In genomic region chr2:158591286-158591685, GRCm38 (mm10) we compare ENCODE assay signal across 17 mouse cellular contexts. TPM values are rescaled to one million over a fixed set of nuclear protein-coding genes. Genes with fewer than 3 reads are reported as not detected.
A peak's percentile ranks its signal among the peaks of the same experiment; 100 is the strongest.
DNase-seq lines count a peak whose midpoint lies in the region; ATAC-seq and TF ChIP-seq lines count a peak whose summit lies in the region.
"Had no signal": no experiment of that assay in that cellular context is flagged by ENCODE, and none has a peak within 500 bp of the region (broad histone marks: within the 10 kb centered on the region; RNA-seq: fewer than 3 reads in every experiment).

No protein-coding gene starts in this region.

- no peak for ATAC-seq in neural tube, embryonic 15.5 days (ENCODE audit: low FRiP score)
- ATAC-seq in embryonic facial prominence, embryonic 14.5 days (ENCODE audit: low read depth), result peak; percentile 41; the same call in 1 of the 2 replicates
- ATAC-seq in hindbrain, postnatal 0 days, result peak; percentile 41; the same call in 1 of the 2 replicates
- no peak for ATAC-seq in kidney, embryonic 14.5 days (ENCODE audit: low FRiP score, low TSS enrichment)

- no peak overlapping the region; the same call in 1 of the 2 replicates for H3K27ac ChIP-seq in neural tube, embryonic 15.5 days (replicated peaks)
- no peak overlapping the region for H3K27ac ChIP-seq in embryonic facial prominence, embryonic 14.5 days (replicated peaks; ENCODE audit: low read depth, low read length)
- no peak overlapping the region for H3K27ac ChIP-seq in hindbrain, postnatal 0 days
- H3K27ac ChIP-seq in kidney, embryonic 14.5 days (ENCODE audit: low read depth, low read length), result no peak overlapping the region
- H3K27ac ChIP-seq: embryonic facial prominence, embryonic 13.5 days; layer of hippocampus, adult 2 months; liver, embryonic 14.5 days had no signal

- H3K4me2 ChIP-seq in neural tube, embryonic 15.5 days, result no peak overlapping the region
- no peak overlapping the region for H3K4me2 ChIP-seq in embryonic facial prominence, embryonic 14.5 days (ENCODE audit: low read depth, low read length)
- no peak overlapping the region for H3K4me2 ChIP-seq in hindbrain, postnatal 0 days (ENCODE audit: low read depth, low read length)
- H3K4me2 ChIP-seq in kidney, embryonic 14.5 days (replicated peaks; ENCODE audit: low read depth, low read length), result no peak overlapping the region
- H3K4me2 ChIP-seq: embryonic facial prominence, embryonic 13.5 days had no signal

- no peaks in the 10 kb centered on the region for H3K36me3 ChIP-seq in neural tube, embryonic 15.5 days
- H3K36me3 ChIP-seq in embryonic facial prominence, embryonic 14.5 days (ENCODE audit: control insufficient read depth, insufficient read depth, low read length), result no peaks in the 10 kb centered on the region
- no peaks in the 10 kb centered on the region for H3K36me3 ChIP-seq in hindbrain, postnatal 0 days (ENCODE audit: insufficient read depth, low read length)
- H3K36me3 ChIP-seq in kidney, embryonic 14.5 days (ENCODE audit: control insufficient read depth, insufficient read depth, low read length), result no peaks in the 10 kb centered on the region
- H3K36me3 ChIP-seq: embryonic facial prominence, embryonic 13.5 days had no signal

- no peaks in the 10 kb centered on the region for H3K9me3 ChIP-seq in neural tube, embryonic 15.5 days (replicated peaks)
- H3K9me3 ChIP-seq in embryonic facial prominence, embryonic 14.5 days (ENCODE audit: control insufficient read depth, low read length), result no peaks in the 10 kb centered on the region
- H3K9me3 ChIP-seq in hindbrain, postnatal 0 days (ENCODE audit: low read length), result no peaks in the 10 kb centered on the region
- H3K9me3 ChIP-seq in kidney, embryonic 14.5 days (ENCODE audit: control insufficient read depth, low read length), result no peaks in the 10 kb centered on the region
- H3K9me3 ChIP-seq: embryonic facial prominence, embryonic 13.5 days had no signal

- no peak for TF ChIP-seq CTCF in hindbrain, postnatal 0 days (IDR thresholded peaks at IDR 0.05; ENCODE audit: low read depth)

- 0 out of 2 replicates have a peak, but pooled peaks cover 2% of the 10 kb centered on the region for H3K27me3 ChIP-seq in neural tube, embryonic 15.5 days (replicated peaks)
- peaks cover 8% of the 10 kb centered on the region; the same call in 1 of the 2 replicates for H3K27me3 ChIP-seq in embryonic facial prominence, embryonic 14.5 days (replicated peaks; ENCODE audit: control insufficient read depth, insufficient read depth, low read length)
- H3K27me3 ChIP-seq in hindbrain, postnatal 0 days (ENCODE audit: insufficient read depth, low read length), result peaks cover 2% of the 10 kb centered on the region; the same call in 1 of the 2 replicates
- H3K27me3 ChIP-seq in kidney, embryonic 14.5 days (ENCODE audit: control insufficient read depth, insufficient read depth, low read length), result peaks cover 4% of the 10 kb centered on the region

- peak; percentile 46 for DNase-seq in neural tube, embryonic 10.5 days (ENCODE audit: extremely low spot score, low spot score)
- DNase-seq in embryonic facial prominence, embryonic 14.5 days (ENCODE audit: low spot score), result no peak
- peak; percentile 57 for DNase-seq in hindbrain, postnatal 0 days (ENCODE audit: low spot score)
- DNase-seq in retina, embryonic 14.5 days (ENCODE audit: low spot score), result peak; percentile 62
- DNase-seq in T-cell, adult 2 months (ENCODE audit: low spot score), result no peak
- no peak for DNase-seq in gastrocnemius, postnatal 4 days (ENCODE audit: low spot score in 2 of 2)
- DNase-seq: cerebellum, adult 18-20 months; heart, postnatal 4 days; kidney, adult 9 months; lung, postnatal 36 days; thymus, adult 2 months had no signal

- 29% methylated on average over 5 of the region's 5 CpGs for WGBS in neural tube, embryonic 15.5 days
- 28% methylated on average over 5 of the region's 5 CpGs for WGBS in embryonic facial prominence, embryonic 14.5 days
- WGBS in hindbrain, postnatal 0 days, result 40% methylated on average over 5 of the region's 5 CpGs
- WGBS in kidney, embryonic 14.5 days, result 33% methylated on average over 5 of the region's 5 CpGs

- no peak overlapping the region for H3K4me3 ChIP-seq in neural tube, embryonic 15.5 days (replicated peaks)
- H3K4me3 ChIP-seq in embryonic facial prominence, embryonic 14.5 days (ENCODE audit: low read depth, low read length), result no peak overlapping the region
- no peak overlapping the region for H3K4me3 ChIP-seq in hindbrain, postnatal 0 days (ENCODE audit: low read length)
- no peak overlapping the region for H3K4me3 ChIP-seq in kidney, embryonic 14.5 days (ENCODE audit: low read length)
- H3K4me3 ChIP-seq: embryonic facial prominence, embryonic 13.5 days; layer of hippocampus, adult 2 months had no signal

- peaks cover 44% of the 10 kb centered on the region for H3K4me1 ChIP-seq in neural tube, embryonic 15.5 days
- no peaks in the 10 kb centered on the region for H3K4me1 ChIP-seq in embryonic facial prominence, embryonic 14.5 days (ENCODE audit: control insufficient read depth, insufficient read depth, low read length)
- peaks cover 18% of the 10 kb centered on the region; the same call in 1 of the 2 replicates for H3K4me1 ChIP-seq in hindbrain, postnatal 0 days (ENCODE audit: insufficient read depth, low read length)
- peaks cover 4% of the 10 kb centered on the region; the same call in 1 of the 2 replicates for H3K4me1 ChIP-seq in kidney, embryonic 14.5 days (ENCODE audit: control insufficient read depth, insufficient read depth, low read length)

- H3K9ac ChIP-seq in neural tube, embryonic 15.5 days (replicated peaks), result no peak overlapping the region
- no peak overlapping the region for H3K9ac ChIP-seq in embryonic facial prominence, embryonic 14.5 days (ENCODE audit: low read depth, low read length)
- no peak overlapping the region for H3K9ac ChIP-seq in hindbrain, postnatal 0 days (replicated peaks; ENCODE audit: low read length)
- H3K9ac ChIP-seq in kidney, embryonic 14.5 days (ENCODE audit: low read depth, low read length), result no peak overlapping the region
- H3K9ac ChIP-seq: embryonic facial prominence, embryonic 13.5 days; liver, embryonic 14.5 days had no signal

RNA-seq across cellular contexts. Expression of gene Slc32a1, which starts 19.3 kb away (rescaled TPM):
- 9.7 and 11.1 TPM in 2 replicates for polyA plus RNA-seq in neural tube, embryonic 15.5 days (2015; fragmentation: Nextera tagmentation; extraction: Ambion mirVana)
- 0.07 TPM in 1 of 2 replicates, not detected in the other for polyA plus RNA-seq in embryonic facial prominence, embryonic 14.5 days (2014; fragmentation: Nextera tagmentation; extraction: Ambion mirVana)
- total RNA-seq in hindbrain, postnatal 0 days (2014; rRNA removed), result 70.4 and 79.8 TPM in 2 replicates
- 16.5 and 16.7 TPM in 2 replicates for polyA plus RNA-seq in hindbrain, postnatal 0 days (2015; fragmentation: Nextera tagmentation; extraction: Ambion mirVana)
- 0.09 and 0.16 TPM in 2 replicates for polyA plus RNA-seq in kidney, embryonic 14.5 days (2014; fragmentation: Nextera tagmentation; extraction: Ambion mirVana)
- not detected for total RNA-seq in gastrocnemius, postnatal 4 days (2021)
- total RNA-seq: heart, adult 8-10 months; heart, postnatal 4 days had no signal
- polyA plus RNA-seq: embryonic facial prominence, embryonic 13.5 days had no signal

RNA-seq across cellular contexts. Expression of gene Actr5, which starts 33.4 kb away (rescaled TPM):
- 11.4 TPM in 2 replicates for polyA plus RNA-seq in neural tube, embryonic 15.5 days (2015; fragmentation: Nextera tagmentation; extraction: Ambion mirVana)
- 10.6 and 13.0 TPM in 2 replicates for polyA plus RNA-seq in embryonic facial prominence, embryonic 14.5 days (2014; fragmentation: Nextera tagmentation; extraction: Ambion mirVana)
- total RNA-seq in hindbrain, postnatal 0 days (2014; rRNA removed), result 18.0 and 25.4 TPM in 2 replicates
- 8.0 and 8.6 TPM in 2 replicates for polyA plus RNA-seq in hindbrain, postnatal 0 days (2015; fragmentation: Nextera tagmentation; extraction: Ambion mirVana)
- 13.2 and 15.6 TPM in 2 replicates for polyA plus RNA-seq in kidney, embryonic 14.5 days (2014; fragmentation: Nextera tagmentation; extraction: Ambion mirVana)
- 1 to 10 TPM; 7.3 to 9.0 TPM for total RNA-seq in gastrocnemius, postnatal 4 days (2021)

Comparison
In these comparisons a context has a peak if more than half of its experiments do, and no peak if none do; other contexts are left out.
1. DNase-seq: peak in neural tube, embryonic 10.5 days (single experiment), hindbrain, postnatal 0 days (single experiment) and retina, embryonic 14.5 days (single experiment); none in embryonic facial prominence, embryonic 14.5 days (single experiment), T-cell, adult 2 months (single experiment) and gastrocnemius, postnatal 4 days (0 of 2).
2. ATAC-seq: peak in embryonic facial prominence, embryonic 14.5 days (single experiment) and hindbrain, postnatal 0 days (single experiment); none in neural tube, embryonic 15.5 days (single experiment) and kidney, embryonic 14.5 days (single experiment).